Mouse (Mus musculus) macrophage (primary cell): ENCODE results near the gene Tgfbr3. TPM values are rescaled to one million over a fixed set of nuclear protein-coding genes. Genes with fewer than 3 reads are reported as not detected.

Experiments
- H3K27ac ChIP-seq: fragments of 350-480 bp; formaldehyde crosslinking; 2 replicates; pipeline ENCODE4 v1.9.0; 2021
- H3K36me3 ChIP-seq: fragments of 350-480 bp; formaldehyde crosslinking; 2 replicates; pipeline ENCODE4 v1.9.0; 2021; ENCODE audit errors: inconsistent target
- H3K4me3 ChIP-seq: fragments of 350-480 bp; formaldehyde crosslinking; 2 replicates; pipeline ENCODE4 v1.9.0; 2021; ENCODE audit errors: inconsistent target
- H3K79me2 ChIP-seq: fragments of 350-480 bp; formaldehyde crosslinking; 2 replicates; pipeline ENCODE4 v1.9.0; 2021; ENCODE audit errors: inconsistent target
- WGBS: methylation state at CpG from one replicate; pipeline ENCODE4 v1.1.7; 2026; ENCODE audit warnings: inconsistent platforms; ENCODE audit not compliant: missing documents; 5-methylcytosine and 5-hydroxymethylcytosine counted together
- polyA plus RNA-seq: library from polyadenylated mRNA; stranded (reverse); fragments of 250-400 nt; gene quantifications from 3 replicates; pipeline ENCODE4 v1.2.4, GENCODE M21; 2018; ENCODE audit warnings: inconsistent platforms

Tgfbr3 gene
- polyA plus RNA-seq, 1 experiment from 2014 or later, result 0.73 TPM

DNA sequence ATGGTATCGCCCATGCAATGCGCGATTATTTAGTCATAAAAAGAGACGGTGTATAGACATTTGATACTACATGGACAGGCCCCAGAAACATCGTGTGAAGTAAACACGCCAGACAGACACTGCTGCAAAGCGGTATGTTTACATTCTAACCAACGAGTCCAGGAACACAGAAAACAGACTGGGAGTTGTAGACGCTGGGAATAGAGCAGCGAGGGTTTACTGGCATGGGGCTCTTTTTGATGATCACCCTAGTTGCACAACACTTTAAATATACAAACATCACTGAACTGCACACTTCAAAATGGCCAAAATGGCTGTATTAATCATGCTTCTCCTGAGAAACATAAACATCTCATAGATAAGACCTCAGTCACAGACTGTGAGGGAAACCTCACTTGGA lies 100.9 kb downstream of the Tgfbr3 start:
- H3K36me3 ChIP-seq, result no peaks in the 10 kb centered on the region
- no peak overlapping the region for H3K27ac ChIP-seq
- H3K4me3 ChIP-seq, result no peak overlapping the region
- 94% methylated on average over 10 of the region's 10 CpGs for WGBS
- no peaks in the 10 kb centered on the region for H3K79me2 ChIP-seq

DNA sequence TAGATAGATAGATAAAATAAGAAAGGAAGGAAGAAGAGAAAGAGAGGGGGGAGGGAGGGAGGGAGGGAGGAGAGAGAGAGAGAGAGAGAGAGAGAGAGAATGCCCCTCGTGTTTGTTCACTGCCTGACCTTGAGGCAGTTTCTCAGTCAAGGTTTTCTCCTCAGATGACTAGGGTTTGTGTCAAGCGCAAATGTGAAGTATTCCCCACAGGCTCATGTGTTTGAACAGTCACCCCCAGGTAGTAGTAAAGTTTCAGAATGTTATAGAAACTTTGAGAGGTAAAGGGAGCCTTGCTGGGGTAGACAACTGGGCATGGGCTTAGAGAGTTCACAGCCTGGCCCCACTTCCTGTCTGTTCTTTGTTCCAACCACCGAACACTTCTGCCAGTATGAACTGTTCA lies 103.2 kb downstream of the Tgfbr3 start:
- no peak overlapping the region for H3K4me3 ChIP-seq
- WGBS, result 98% methylated on average over 3 of the region's 3 CpGs
- H3K27ac ChIP-seq, result no peak overlapping the region
- no peaks in the 10 kb centered on the region for H3K79me2 ChIP-seq
- no peaks in the 10 kb centered on the region for H3K36me3 ChIP-seq

DNA sequence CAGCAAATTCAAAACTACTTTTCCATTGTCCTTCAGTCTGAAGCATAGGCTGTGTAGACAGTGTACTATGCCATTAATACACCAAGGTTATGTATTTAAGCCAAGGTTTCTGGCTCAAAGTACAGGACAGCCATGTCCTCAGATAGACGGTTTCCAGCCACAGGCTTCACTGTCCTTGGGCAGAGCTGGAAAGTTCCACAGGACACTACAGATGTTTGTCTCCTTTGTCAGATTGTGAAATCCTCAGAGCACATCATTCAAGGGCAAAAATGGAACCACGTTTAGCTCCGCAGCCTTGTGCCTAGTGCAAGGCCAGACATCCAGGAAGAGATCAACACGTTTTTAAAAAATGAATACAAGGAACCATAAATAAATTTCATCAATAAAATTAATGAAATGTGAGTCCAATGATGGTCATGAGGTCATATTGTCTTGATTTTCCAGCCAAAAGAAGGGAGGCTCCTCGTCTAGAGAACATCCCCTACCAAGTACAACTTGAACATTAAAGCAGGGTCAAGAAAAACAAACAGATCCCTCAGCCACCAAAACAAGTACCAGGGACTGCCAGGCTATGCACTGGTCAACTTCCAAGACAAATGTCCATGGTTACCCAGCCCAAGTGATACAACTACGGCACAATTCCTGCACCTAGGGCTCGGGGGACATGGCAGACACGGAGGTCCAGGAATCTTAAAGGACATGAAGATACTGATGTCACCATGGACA lies 105.1 kb downstream of the Tgfbr3 start:
- H3K36me3 ChIP-seq, result no peaks in the 10 kb centered on the region
- no peak overlapping the region for H3K4me3 ChIP-seq
- H3K79me2 ChIP-seq, result no peaks in the 10 kb centered on the region
- WGBS, result 87% methylated on average over 8 of the region's 8 CpGs
- H3K27ac ChIP-seq, result no peak overlapping the region

DNA sequence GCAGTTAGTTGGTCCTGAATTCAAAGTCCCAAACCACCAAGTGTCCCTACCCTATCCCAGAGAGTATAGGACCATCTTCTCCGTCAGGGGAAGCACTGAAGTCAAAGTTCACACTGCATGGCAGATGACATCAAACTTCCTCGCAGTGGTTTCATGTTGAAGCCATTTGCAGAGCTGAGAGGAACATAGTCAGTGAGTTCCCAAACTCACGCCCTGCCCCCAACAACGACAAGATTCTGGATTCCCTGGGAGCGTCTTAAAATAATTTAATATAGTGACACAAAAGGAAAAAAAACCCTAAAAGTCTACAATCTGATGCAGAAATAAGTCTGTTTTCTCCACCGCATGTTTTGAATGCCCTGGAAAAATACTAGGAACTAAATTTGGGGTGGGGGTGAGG lies 105.9 kb downstream of the Tgfbr3 start:
- Histone ChIP-seq H3K4me3 (no peak overlapping the region), H3K36me3 (no peaks in the 10 kb centered on the region), H3K79me2 (no peaks in the 10 kb centered on the region), H3K27ac (no peak overlapping the region)
- 80% methylated on average over 6 of the region's 6 CpGs for WGBS

DNA sequence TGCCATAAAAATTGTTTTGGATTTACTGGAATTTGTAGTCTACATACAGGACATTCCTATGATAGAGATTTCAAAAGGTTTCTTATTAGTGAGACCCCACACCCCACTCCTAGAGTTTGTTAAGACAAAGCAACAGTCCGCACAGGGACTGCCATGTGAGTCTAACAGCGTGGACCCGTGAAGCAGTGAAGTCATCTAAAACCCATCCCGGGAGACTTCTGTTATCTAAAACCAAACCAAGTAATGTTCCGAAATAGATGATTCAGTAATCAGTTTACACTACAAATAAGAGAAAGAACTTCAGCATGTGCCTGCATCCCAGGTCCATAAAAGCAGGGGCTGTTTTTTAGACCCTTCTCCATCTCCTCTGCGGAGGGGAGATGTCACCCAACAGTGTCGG lies 106.7 kb downstream of the Tgfbr3 start:
- H3K27ac ChIP-seq, result no peak overlapping the region
- no peaks in the 10 kb centered on the region for H3K36me3 ChIP-seq
- 94% methylated on average over 7 of the region's 7 CpGs for WGBS
- H3K4me3 ChIP-seq, result no peak overlapping the region
- no peaks in the 10 kb centered on the region for H3K79me2 ChIP-seq

DNA sequence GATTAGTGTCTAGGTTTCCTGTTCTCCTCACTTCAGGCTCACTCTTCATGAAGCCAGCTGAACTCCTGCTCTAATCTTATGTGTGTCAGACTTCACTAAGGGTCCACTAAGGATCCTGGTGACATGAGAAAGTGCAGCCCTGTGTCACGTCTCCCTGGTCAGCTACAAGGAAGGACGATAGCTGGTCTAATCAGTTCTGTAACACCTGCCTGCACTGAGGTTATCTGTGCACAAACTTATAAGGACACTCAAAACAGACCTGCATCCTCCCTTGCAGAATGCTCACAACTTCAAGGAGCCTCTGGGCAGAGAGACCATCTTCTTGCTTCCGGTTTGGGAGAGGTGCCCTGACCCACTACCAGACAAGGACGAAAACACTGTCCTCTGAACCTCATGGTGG lies 107.6 kb downstream of the Tgfbr3 start:
- no peak overlapping the region for H3K4me3 ChIP-seq
- 100% methylated on average over 4 of the region's 4 CpGs for WGBS
- no peak overlapping the region for H3K27ac ChIP-seq
- H3K36me3 ChIP-seq, result no peaks in the 10 kb centered on the region
- H3K79me2 ChIP-seq, result no peaks in the 10 kb centered on the region

DNA sequence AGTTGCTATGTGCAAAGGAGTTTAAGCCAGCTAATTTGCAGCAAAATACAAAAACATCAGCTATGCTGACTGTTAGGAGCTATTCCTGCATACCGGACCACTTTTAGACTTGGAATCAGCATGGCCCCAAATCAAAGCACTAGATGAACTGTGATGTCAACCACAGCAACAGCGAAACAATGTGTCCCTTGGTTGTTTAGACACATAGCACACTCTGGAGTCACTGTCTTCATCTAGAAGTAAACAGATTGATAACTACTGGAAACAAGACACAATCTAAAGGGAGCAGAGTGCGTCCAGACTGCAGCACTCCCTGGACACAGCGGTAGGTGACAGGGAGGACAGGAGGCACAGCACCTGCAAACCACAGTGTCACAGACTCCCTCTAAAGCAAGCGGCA lies 110.2 kb downstream of the Tgfbr3 start:
- Histone ChIP-seq H3K27ac (no peak overlapping the region), H3K4me3 (no peak overlapping the region), H3K79me2 (no peaks in the 10 kb centered on the region), H3K36me3 (no peaks in the 10 kb centered on the region)
- 96% methylated on average over 5 of the region's 5 CpGs for WGBS

DNA sequence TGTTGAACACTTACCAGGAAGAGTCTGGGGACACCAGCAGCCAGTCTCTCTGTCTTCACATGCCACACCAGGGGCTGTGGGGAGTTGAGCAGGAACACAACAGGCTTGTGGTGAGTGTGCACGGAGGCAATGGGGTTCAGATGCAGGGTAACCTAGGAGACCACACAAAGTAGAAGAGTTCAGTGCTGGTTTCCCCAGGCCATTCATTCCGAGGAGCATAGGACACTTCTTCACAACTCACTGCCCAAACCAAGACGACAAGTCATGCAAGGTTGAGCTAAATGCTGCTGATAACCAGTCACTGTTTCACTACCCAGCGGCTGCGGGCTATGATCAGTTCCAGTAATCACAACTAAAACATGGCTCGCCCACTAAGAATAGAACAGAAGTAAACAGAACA lies 111.6 kb downstream of the Tgfbr3 start:
- Histone ChIP-seq H3K36me3 (no peaks in the 10 kb centered on the region), H3K79me2 (no peaks in the 10 kb centered on the region), H3K4me3 (no peak overlapping the region), H3K27ac (no peak overlapping the region)
- 73% methylated on average over 6 of the region's 6 CpGs for WGBS

DNA sequence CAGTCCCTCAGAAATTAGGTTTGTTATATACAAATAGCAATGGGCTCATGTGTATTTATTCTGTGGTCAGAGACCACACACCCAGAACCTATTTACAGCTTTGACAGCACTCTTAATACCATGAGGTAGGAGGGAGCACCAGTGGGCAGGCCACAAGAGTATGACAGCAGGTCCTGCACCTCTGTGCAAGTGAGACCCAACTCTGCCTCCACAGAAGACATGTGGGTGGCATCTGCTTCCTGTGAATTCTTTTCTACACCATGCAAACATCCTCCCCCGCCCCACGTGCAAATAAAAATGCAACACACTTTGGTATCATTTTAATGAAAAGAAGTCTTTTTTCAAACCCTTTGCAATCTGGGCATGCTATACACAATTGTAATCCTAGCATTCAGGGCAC lies 112.2 kb downstream of the Tgfbr3 start:
- Histone ChIP-seq H3K4me3 (no peak overlapping the region), H3K79me2 (no peaks in the 10 kb centered on the region), H3K36me3 (no peaks in the 10 kb centered on the region), H3K27ac (no peak overlapping the region)
- WGBS, result 77% methylated on average over 2 of the region's 2 CpGs

DNA sequence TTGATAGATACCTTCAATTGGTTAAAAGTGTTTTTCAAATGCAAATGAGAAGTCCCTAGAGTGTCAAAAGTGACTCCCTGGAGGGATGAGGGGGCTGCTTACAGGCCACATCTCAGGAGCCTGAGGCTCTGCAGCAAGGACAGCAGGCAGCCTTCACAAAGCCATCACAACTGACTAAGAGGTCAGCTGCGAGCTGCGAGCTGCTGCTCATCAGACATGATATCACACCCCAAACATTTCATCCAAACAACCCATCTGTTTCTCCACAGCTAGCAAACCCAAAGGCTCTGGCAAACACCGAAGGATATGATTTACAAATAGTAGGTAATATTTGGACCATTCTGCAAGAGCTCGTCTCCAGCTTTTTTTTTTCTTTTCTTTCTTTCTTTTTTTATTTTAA lies 112.6 kb downstream of the Tgfbr3 start:
- Histone ChIP-seq H3K79me2 (no peaks in the 10 kb centered on the region), H3K36me3 (no peaks in the 10 kb centered on the region), H3K27ac (no peak overlapping the region), H3K4me3 (no peak overlapping the region)
- WGBS, result 90% methylated on average over 3 of the region's 4 CpGs

DNA sequence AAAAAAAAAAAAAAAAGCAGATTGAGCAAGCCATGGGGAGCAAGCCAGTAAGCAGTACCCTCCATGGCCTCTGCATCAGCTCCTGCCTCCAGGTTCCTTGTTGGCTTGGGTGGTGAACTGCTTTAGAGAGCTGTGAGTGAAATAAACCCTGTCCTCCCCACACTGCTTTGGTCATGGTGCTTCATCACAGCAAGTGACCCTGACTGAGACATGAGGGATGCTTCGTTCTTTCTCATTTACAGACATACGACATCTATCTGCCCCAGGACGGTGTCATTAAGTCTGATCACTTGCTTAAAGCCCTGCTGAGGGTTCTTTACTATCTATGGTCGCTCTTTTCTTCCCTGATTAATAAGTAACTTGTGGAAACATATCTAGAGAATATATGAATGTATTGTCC lies 113.2 kb downstream of the Tgfbr3 start:
- WGBS, result 90% methylated on average over 4 of the region's 4 CpGs
- Histone ChIP-seq H3K36me3 (no peaks in the 10 kb centered on the region), H3K4me3 (no peak overlapping the region), H3K27ac (no peak overlapping the region), H3K79me2 (no peaks in the 10 kb centered on the region)

DNA sequence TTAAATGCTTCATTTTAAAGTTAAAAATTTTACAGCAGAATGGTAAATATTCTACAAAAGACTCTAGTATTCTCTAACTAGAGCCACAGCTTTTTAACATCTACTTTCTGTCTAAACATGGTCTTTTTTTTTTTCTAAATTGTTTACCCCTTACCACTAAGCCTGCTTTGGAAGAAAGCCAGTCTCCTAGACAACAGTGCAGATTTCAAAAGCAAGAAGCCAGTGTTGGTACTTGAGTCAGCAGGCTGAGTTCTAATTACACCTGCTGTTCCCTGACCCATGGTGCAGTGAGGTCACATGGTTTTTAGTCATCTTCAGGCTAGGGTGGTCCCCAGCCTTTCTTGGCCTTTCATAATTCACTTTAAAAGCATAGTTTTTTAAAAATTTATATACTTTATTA lies 115.2 kb downstream of the Tgfbr3 start:
- no peaks in the 10 kb centered on the region for H3K79me2 ChIP-seq
- no peaks in the 10 kb centered on the region for H3K36me3 ChIP-seq
- H3K4me3 ChIP-seq, result no peak overlapping the region
- H3K27ac ChIP-seq, result no peak overlapping the region

DNA sequence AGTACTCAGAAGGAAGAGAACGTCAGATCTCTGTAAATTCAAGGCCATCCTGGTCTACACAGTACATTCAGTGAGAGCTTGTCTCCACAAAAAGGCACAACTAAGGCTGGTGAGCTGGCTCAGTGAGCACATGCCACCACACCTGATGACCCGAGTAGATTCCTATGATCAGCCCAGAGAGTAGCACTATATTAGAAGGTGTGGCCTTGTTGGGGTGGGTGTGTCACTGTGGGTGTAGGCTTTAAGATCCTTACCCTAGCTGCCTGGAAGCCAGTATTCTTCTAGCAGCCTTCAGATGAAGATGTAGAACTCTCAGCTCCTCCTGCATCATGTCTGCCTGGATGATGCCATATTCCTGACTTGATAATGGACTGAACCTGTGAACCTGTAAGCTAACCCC lies 115.9 kb downstream of the Tgfbr3 start:
- H3K4me3 ChIP-seq, result no peak overlapping the region
- 100% methylated on average over 2 of the region's 2 CpGs for WGBS

DNA sequence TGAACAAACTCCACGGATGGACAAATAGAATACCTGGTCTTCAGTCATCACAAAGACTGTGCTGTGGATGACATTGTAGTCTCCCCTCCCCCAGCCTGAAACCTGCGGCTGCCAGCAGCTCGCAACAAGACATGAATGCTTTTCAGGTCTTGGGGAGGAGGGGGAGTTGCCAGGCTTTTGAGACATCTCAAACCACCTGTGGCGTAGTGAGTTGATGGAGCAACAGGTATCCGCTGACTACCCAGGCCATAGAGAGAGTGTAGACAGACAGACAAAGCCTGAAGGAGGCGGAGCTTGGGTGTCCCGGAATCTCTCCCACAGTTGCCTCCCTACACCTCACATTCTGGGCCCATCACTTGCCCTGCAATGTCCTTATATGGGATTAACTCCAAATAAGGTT lies 117.6 kb downstream of the Tgfbr3 start:
- WGBS, result 96% methylated on average over 7 of the region's 7 CpGs
- Histone ChIP-seq H3K79me2 (no peaks in the 10 kb centered on the region), H3K27ac (no peak overlapping the region), H3K4me3 (no peak overlapping the region), H3K36me3 (no peaks in the 10 kb centered on the region)

More for the DNA sequence above, 115.9 kb downstream of the Tgfbr3 start:
- Histone ChIP-seq H3K36me3 (no peaks in the 10 kb centered on the region), H3K79me2 (no peaks in the 10 kb centered on the region), H3K27ac (no peak overlapping the region)

DNA sequence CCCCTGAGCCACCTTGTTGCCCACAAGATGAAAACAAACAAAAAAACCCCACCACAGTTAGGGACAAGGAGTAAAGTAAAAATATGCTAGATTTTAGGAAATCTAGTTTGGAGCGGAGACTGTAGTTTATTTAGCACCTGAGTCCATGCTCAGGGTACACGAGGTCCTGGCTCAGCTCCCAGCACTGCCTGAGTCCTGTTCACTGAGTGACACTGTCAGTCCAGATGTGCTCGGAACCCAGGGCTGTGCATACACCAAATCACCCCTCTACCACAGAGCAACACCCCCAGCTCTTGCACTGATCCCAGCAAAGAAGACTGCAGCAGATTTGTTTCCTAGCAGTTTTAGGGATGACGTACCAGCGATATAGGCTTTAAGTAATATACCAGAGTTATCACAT lies 119.6 kb downstream of the Tgfbr3 start:
- WGBS, result 90% methylated on average over 5 of the region's 5 CpGs
- Histone ChIP-seq H3K27ac (no peak overlapping the region), H3K79me2 (no peaks in the 10 kb centered on the region), H3K36me3 (no peaks in the 10 kb centered on the region), H3K4me3 (no peak overlapping the region)

DNA sequence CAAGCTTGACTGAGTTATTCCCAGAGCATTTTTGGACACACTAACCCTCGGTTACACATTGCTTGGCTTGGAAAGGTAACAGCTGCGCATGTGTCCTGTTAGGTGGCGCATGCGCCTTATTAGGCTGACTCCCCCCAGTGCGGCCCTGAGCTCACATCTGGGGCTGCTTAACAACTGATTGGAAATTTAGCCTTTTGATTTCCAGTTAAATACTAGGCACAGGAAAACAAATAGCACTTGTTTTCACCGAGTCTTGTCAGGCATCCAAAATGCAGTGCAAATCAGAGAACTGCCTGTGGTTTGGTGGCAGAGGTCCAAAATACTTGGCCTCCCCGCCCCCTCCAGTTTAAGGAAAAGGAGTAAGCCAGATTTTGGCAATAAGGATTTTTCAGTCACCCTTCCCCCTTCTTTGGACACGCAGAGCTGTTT lies 121.5 kb downstream of the Tgfbr3 start:
- WGBS, result 74% methylated on average over 8 of the region's 8 CpGs
- no peak overlapping the region for H3K4me3 ChIP-seq
- no peaks in the 10 kb centered on the region for H3K79me2 ChIP-seq
- no peaks in the 10 kb centered on the region for H3K36me3 ChIP-seq
- no peak overlapping the region for H3K27ac ChIP-seq
